24 mouse cellular contexts compared by ENCODE assay signal in genomic region chr8:104847741-104848462, GRCm38 (mm10). TPM values are rescaled to one million over a fixed set of nuclear protein-coding genes. Genes with fewer than 3 reads are reported as not detected.
"Had no signal": no experiment of that assay in that cellular context is flagged by ENCODE, and none has a peak within 500 bp of the region (broad histone marks: within the 10 kb centered on the region; RNA-seq: fewer than 3 reads in every experiment).

No protein-coding gene starts in this region.

- H3K27ac ChIP-seq: liver, embryonic 13.5 days; liver, embryonic 15.5 days; macrophage; midbrain, embryonic 13.5 days; midbrain, embryonic 15.5 days; neural tube, embryonic 13.5 days; stomach, embryonic 15.5 days had no signal

- H3K4me1 ChIP-seq: liver, embryonic 13.5 days; liver, embryonic 15.5 days; midbrain, embryonic 13.5 days; midbrain, embryonic 15.5 days; neural tube, embryonic 13.5 days; stomach, embryonic 15.5 days had no signal

- H3K4me2 ChIP-seq: liver, embryonic 13.5 days; liver, embryonic 15.5 days; lung, embryonic 14.5 days; midbrain, embryonic 11.5 days; midbrain, embryonic 13.5 days; midbrain, embryonic 15.5 days; neural tube, embryonic 13.5 days; stomach, embryonic 15.5 days had no signal

- H3K36me3 ChIP-seq: liver, embryonic 13.5 days; liver, embryonic 15.5 days; midbrain, embryonic 13.5 days; midbrain, embryonic 15.5 days; neural tube, embryonic 13.5 days; stomach, embryonic 15.5 days had no signal

- H3K9me3 ChIP-seq: liver, embryonic 13.5 days; liver, embryonic 15.5 days; megakaryocyte, embryonic 14.5 days; midbrain, embryonic 13.5 days; midbrain, embryonic 15.5 days; neural tube, embryonic 13.5 days; stomach, embryonic 15.5 days had no signal

- DNase-seq: liver, embryonic 13.5 days; lung, adult 18-20 months; lung, embryonic 14.5 days; lung, postnatal 10 days; right cerebral cortex, postnatal 25 days; right cerebral cortex, postnatal 4 days; thymus, adult 18-20 months; thymus, postnatal 14 days; thymus, postnatal 36 days had no signal

- H3K27me3 ChIP-seq: liver, embryonic 13.5 days; liver, embryonic 15.5 days; megakaryocyte, embryonic 14.5 days; midbrain, embryonic 13.5 days; midbrain, embryonic 15.5 days; neural tube, embryonic 13.5 days; stomach, embryonic 15.5 days had no signal

- H3K9ac ChIP-seq: liver, embryonic 13.5 days; liver, embryonic 15.5 days; lung, embryonic 14.5 days; midbrain, embryonic 13.5 days; midbrain, embryonic 15.5 days; neural tube, embryonic 13.5 days; stomach, embryonic 15.5 days had no signal

- H3K4me3 ChIP-seq: liver, embryonic 13.5 days; liver, embryonic 15.5 days; megakaryocyte, embryonic 14.5 days; midbrain, embryonic 13.5 days; midbrain, embryonic 15.5 days; neural tube, embryonic 13.5 days; stomach, embryonic 15.5 days had no signal

- ATAC-seq: midbrain, embryonic 13.5 days; midbrain, embryonic 15.5 days had no signal

RNA-seq across cellular contexts. Expression of gene Ces2c, which starts 1.0 kb away (rescaled TPM):
- total RNA-seq: megakaryocyte progenitor cell, adult 5-6 weeks; midbrain, postnatal 0 days; monocyte, adult 5-6 weeks; neutrophil, adult 5-6 weeks had no signal
- polyA plus RNA-seq: liver, embryonic 13.5 days; lung, embryonic 14.5 days; lung, embryonic 16.5 days; macrophage; midbrain, embryonic 11.5 days; midbrain, embryonic 13.5 days; midbrain, embryonic 15.5 days; midbrain, postnatal 0 days; neural tube, embryonic 11.5 days; neural tube, embryonic 13.5 days had no signal

RNA-seq across cellular contexts. Expression of gene Ces2b, which starts 16.5 kb away (rescaled TPM):
- total RNA-seq: monocyte, adult 5-6 weeks; neutrophil, adult 5-6 weeks had no signal
- polyA plus RNA-seq: macrophage; spleen, adult 2 months had no signal
